Mouse (Mus musculus): Measurements from ENCODE around the gene Kdm6a. TPM values are rescaled to one million over a fixed set of nuclear protein-coding genes. Genes with fewer than 3 reads are reported as not detected.
A peak's percentile ranks its signal among the peaks of the same experiment; 100 is the strongest.

Kdm6a gene
- total and polyA plus RNA-seq, 2 experiments from 2014 or later = 12.0 to 52.1 TPM

DNA sequence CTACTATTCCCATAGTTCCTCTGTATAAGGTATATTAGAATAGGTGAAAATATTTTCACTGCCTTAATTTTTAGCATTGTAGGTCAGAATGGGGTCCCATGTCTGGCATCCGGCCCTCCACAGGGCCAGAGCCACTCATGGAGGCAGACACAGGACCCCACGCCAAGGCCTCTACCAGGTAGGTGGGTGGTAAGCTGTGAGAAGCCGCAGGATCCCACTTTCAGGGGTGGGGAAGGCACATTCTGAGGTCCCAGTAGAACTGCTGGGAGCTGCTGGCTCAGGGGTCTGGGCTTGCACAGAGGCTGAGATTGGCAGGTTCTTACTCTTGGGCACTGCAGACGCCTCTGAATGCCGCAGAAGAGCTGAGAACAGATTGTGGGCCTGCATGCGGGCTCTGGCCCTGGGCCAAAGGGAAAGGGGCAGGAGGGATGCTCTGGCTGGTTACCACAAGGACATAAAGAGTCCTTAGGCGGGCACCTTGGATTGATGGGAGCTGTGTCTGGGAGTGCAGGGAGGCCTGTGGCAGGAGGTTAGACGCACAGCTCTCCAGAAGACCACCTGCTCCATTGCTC, 95.9 kb downstream of the Kdm6a start:
- no peak overlapping the region for H3K4me3 ChIP-seq (ENCODE audit: low read depth, low read length)
- H3K36me3 ChIP-seq (replicated peaks; ENCODE audit: control insufficient read depth, insufficient read depth, low read length) = peaks cover 21% of the 10 kb centered on the region
- H3K9ac ChIP-seq (replicated peaks; ENCODE audit: low read depth, low read length) = no peak overlapping the region
- no peaks in the 10 kb centered on the region for H3K4me1 ChIP-seq (ENCODE audit: control insufficient read depth, insufficient read depth)
- no peak for TF ChIP-seq EP300 (IDR thresholded peaks at IDR 0.05; ENCODE audit: low read depth)
- TF ChIP-seq CTCF (IDR thresholded peaks at IDR 0.05; ENCODE audit: low read depth) = no peak
- H3K4me2 ChIP-seq (ENCODE audit: low read depth, low read length) = no peak overlapping the region
- H3K9me3 ChIP-seq (replicated peaks; ENCODE audit: control insufficient read depth, low read length) = no peaks in the 10 kb centered on the region
- ATAC-seq (ENCODE audit: insufficient read depth, low read depth) (no peak), DNase-seq (ENCODE audit: low spot score) (no peak)
- no peaks in the 10 kb centered on the region for H3K27me3 ChIP-seq (ENCODE audit: control insufficient read depth, insufficient read depth, low read length)
- WGBS = 84% methylated on average over 8 of the region's 8 CpGs
- no peak overlapping the region for H3K27ac ChIP-seq (ENCODE audit: low read depth)

DNA sequence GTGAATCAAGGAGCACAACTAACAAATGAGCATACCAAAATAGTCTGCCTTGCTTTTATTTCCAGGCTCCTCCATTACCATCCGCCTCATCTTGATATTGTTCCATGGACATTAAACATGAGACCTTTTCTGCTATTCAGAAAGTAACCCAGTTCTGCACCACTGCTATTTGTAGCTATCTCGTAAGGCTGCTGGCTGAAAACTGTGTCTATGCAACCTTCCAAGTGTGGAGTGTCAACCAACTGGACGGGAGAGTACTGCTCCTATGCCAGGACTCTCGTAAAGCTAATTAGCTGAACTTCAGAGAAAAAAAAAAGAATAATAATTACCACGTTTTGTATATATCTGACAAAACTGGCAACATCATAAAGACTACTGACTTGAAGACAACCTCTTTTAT, 116.2 kb downstream of the Kdm6a start:
- Histone ChIP-seq H3K36me3 (replicated peaks; ENCODE audit: control insufficient read depth, insufficient read depth, low read length) (peaks cover 3% of the 10 kb centered on the region; the same call in 1 of the 2 replicates), H3K4me3 (ENCODE audit: low read depth, low read length) (no peak overlapping the region), H3K4me1 (ENCODE audit: control insufficient read depth, insufficient read depth) (no peaks in the 10 kb centered on the region), H3K9me3 (replicated peaks; ENCODE audit: control insufficient read depth, low read length) (no peaks in the 10 kb centered on the region), H3K4me2 (ENCODE audit: low read depth, low read length) (no peak overlapping the region), H3K27ac (ENCODE audit: low read depth) (no peak overlapping the region), H3K27me3 (ENCODE audit: control insufficient read depth, insufficient read depth, low read length) (no peaks in the 10 kb centered on the region), H3K9ac (replicated peaks; ENCODE audit: low read depth, low read length) (no peak overlapping the region)
- ATAC-seq (ENCODE audit: insufficient read depth, low read depth) (no peak), DNase-seq (ENCODE audit: low spot score) (peak; percentile 12)
- WGBS = 56% methylated on average over 5 of the region's 5 CpGs
- no peak for TF ChIP-seq EP300 (IDR thresholded peaks at IDR 0.05; ENCODE audit: low read depth)
- no peak for TF ChIP-seq CTCF (IDR thresholded peaks at IDR 0.05; ENCODE audit: low read depth)

GRCm38 (mm10) chrX:18280134-18280533, 117.8 kb downstream of the Kdm6a start:
- Histone ChIP-seq H3K27me3 (ENCODE audit: control insufficient read depth, insufficient read depth, low read length) (no peaks in the 10 kb centered on the region), H3K4me1 (ENCODE audit: control insufficient read depth, insufficient read depth) (no peaks in the 10 kb centered on the region), H3K9ac (replicated peaks; ENCODE audit: low read depth, low read length) (no peak overlapping the region), H3K4me3 (ENCODE audit: low read depth, low read length) (no peak overlapping the region), H3K27ac (ENCODE audit: low read depth) (no peak overlapping the region), H3K36me3 (replicated peaks; ENCODE audit: control insufficient read depth, insufficient read depth, low read length) (peaks cover 3% of the 10 kb centered on the region; the same call in 1 of the 2 replicates), H3K9me3 (replicated peaks; ENCODE audit: control insufficient read depth, low read length) (no peaks in the 10 kb centered on the region), H3K4me2 (ENCODE audit: low read depth, low read length) (no peak overlapping the region)
- no peak for DNase-seq (ENCODE audit: low spot score)
- TF ChIP-seq CTCF (IDR thresholded peaks at IDR 0.05; ENCODE audit: low read depth) (no peak), EP300 (IDR thresholded peaks at IDR 0.05; ENCODE audit: low read depth) (no peak)
- ATAC-seq (ENCODE audit: insufficient read depth, low read depth) = no peak

Other genes with a start within 250 kb of the Kdm6a start
- not detected in 2 replicates for gene Dusp21, start 16.7 kb upstream of the Kdm6a start, total RNA-seq (2014; rRNA removed; ENCODE audit: low replicate concordance)
- not detected in 2 replicates for gene Dusp21, start 16.7 kb upstream of the Kdm6a start, polyA plus RNA-seq (2015; fragmentation: Nextera tagmentation; extraction: Ambion mirVana)

Data from heart, postnatal 0 days (tissue).